Comparison of ENCODE assay signal across 23 mouse cellular contexts in genomic region chr10:40725471-40725870, GRCm38 (mm10). TPM values are rescaled to one million over a fixed set of nuclear protein-coding genes. Genes with fewer than 3 reads are reported as not detected.
DNase-seq lines count a peak whose midpoint lies in the region; ATAC-seq and TF ChIP-seq lines count a peak whose summit lies in the region.
"Had no signal": no experiment of that assay in that cellular context is flagged by ENCODE, and none has a peak within 500 bp of the region (broad histone marks: within the 10 kb centered on the region; RNA-seq: fewer than 3 reads in every experiment).

No protein-coding gene starts in this region.

- no peak overlapping the region for H3K4me2 ChIP-seq in forebrain, embryonic 16.5 days (ENCODE audit: low read length)
- H3K4me2 ChIP-seq: kidney, embryonic 15.5 days; limb, embryonic 15.5 days; midbrain, embryonic 11.5 days had no signal

- no peak overlapping the region for H3K9ac ChIP-seq in forebrain, embryonic 16.5 days (replicated peaks; ENCODE audit: low read depth, low read length)
- H3K9ac ChIP-seq: kidney, embryonic 15.5 days; limb, embryonic 15.5 days had no signal

- no peaks in the 10 kb centered on the region for H3K9me3 ChIP-seq in forebrain, embryonic 16.5 days (ENCODE audit: control insufficient read depth, low read length)
- H3K9me3 ChIP-seq: embryonic facial prominence, embryonic 10.5 days; forebrain, embryonic 10.5 days; G1E; kidney, embryonic 15.5 days; limb, embryonic 15.5 days had no signal

- H3K27me3 ChIP-seq in forebrain, embryonic 16.5 days (replicated peaks; ENCODE audit: control insufficient read depth, insufficient read depth, low read length) = no peaks in the 10 kb centered on the region
- H3K27me3 ChIP-seq: kidney, embryonic 15.5 days; limb, embryonic 15.5 days; Patski had no signal

- peaks cover 4% of the 10 kb centered on the region; the same call in 1 of the 2 replicates for H3K4me1 ChIP-seq in forebrain, embryonic 16.5 days (replicated peaks; ENCODE audit: control insufficient read depth, insufficient read depth, low read length)

- H3K4me3 ChIP-seq in layer of hippocampus, adult 2 months = no peak overlapping the region
- H3K4me3 ChIP-seq in forebrain, embryonic 16.5 days (replicated peaks; ENCODE audit: low read length) = no peak overlapping the region
- H3K4me3 ChIP-seq: embryonic facial prominence, embryonic 10.5 days; forebrain, embryonic 10.5 days; kidney, embryonic 15.5 days; limb, embryonic 15.5 days had no signal

- peak; percentile 40 for DNase-seq in adrenal gland, adult 2 months
- DNase-seq in adrenal gland, adult 8-10 months = no peak
- no peak for DNase-seq in layer of hippocampus, adult 2 months (ENCODE audit: low spot score in 2 of 2)
- no peak for DNase-seq in layer of hippocampus, adult 9-10 months (ENCODE audit: low spot score)
- DNase-seq in 3T3-L1 (ENCODE audit: low read depth, low spot score) = peak; percentile 35
- peak; percentile 27 for DNase-seq in induced T-regulatory cell, adult 2 months (ENCODE audit: low read depth)
- DNase-seq: adrenal gland, postnatal 25 days; cerebellum, adult 9-10 months; heart, postnatal 4 days; kidney, adult 11 months; layer of hippocampus, adult 9-11 months; right cerebral cortex, postnatal 4 days; thymus, postnatal 14 days had no signal

- no peaks in the 10 kb centered on the region for H3K36me3 ChIP-seq in forebrain, embryonic 16.5 days (ENCODE audit: control insufficient read depth, insufficient read depth)
- H3K36me3 ChIP-seq: embryonic facial prominence, embryonic 10.5 days; forebrain, embryonic 10.5 days; G1E; kidney, embryonic 15.5 days; limb, embryonic 15.5 days had no signal

- H3K27ac ChIP-seq in layer of hippocampus, adult 2 months = peak overlapping the region; percentile 91
- no peak overlapping the region for H3K27ac ChIP-seq in forebrain, embryonic 16.5 days (ENCODE audit: low read length)
- H3K27ac ChIP-seq: embryonic facial prominence, embryonic 10.5 days; limb, embryonic 15.5 days had no signal

- ATAC-seq in forebrain, embryonic 16.5 days = no peak
- ATAC-seq: hindbrain, embryonic 16.5 days; Patski had no signal

- no peak for TF ChIP-seq CTCF in layer of hippocampus, adult 2 months (conservative IDR thresholded peaks at IDR 0.05)

- WGBS in forebrain, embryonic 16.5 days = 87% methylated on average over 4 of the region's 4 CpGs

RNA-seq across cellular contexts. Expression of gene Mettl24, which starts 42.4 kb away (rescaled TPM):
- 1 to 10 TPM; 5.8 to 8.9 TPM for total RNA-seq in adrenal gland, adult 2 months (2021)
- polyA plus RNA-seq in adrenal gland, adult 2 months (2012; rRNA removed) = 2.7 and 3.7 TPM in 2 replicates
- total RNA-seq in adrenal gland, adult 8-10 months (2022) = 10 to 100 TPM in 1 of 4 experiments, 1 to 10 TPM in 3; 6.7 to 10.4 (median 8.5) TPM
- total RNA-seq in layer of hippocampus, adult 2 months (2021) = 1 to 10 TPM; 2.0 to 2.8 TPM
- 0.27 and 0.47 TPM in 2 replicates for polyA plus RNA-seq in forebrain, embryonic 16.5 days (2015; fragmentation: Nextera tagmentation; extraction: Ambion mirVana)
- total RNA-seq: G1E; neutrophil, adult 5-6 weeks had no signal
- polyA plus RNA-seq: G1E, Patski had no signal

Comparison
In these comparisons a context has a peak if more than half of its experiments do, and no peak if none do; other contexts are left out.
1. DNase-seq: peak in adrenal gland, adult 2 months (single experiment), 3T3-L1 (single experiment) and induced T-regulatory cell, adult 2 months (single experiment); none in adrenal gland, adult 8-10 months (single experiment), layer of hippocampus, adult 2 months (0 of 2) and layer of hippocampus, adult 9-10 months (single experiment).